Mouse (Mus musculus): Measurements from ENCODE around the gene Olfr92. TPM values are rescaled to one million over a fixed set of nuclear protein-coding genes. Genes with fewer than 3 reads are reported as not detected.

Gene Olfr92
- polyA plus RNA-seq, 1 experiment from 2014 or later: not detected

Other genes starting within 250 kb of the Olfr92 start
- gene Trim40, start 230.0 kb downstream of the Olfr92 start, polyA plus RNA-seq (2015; fragmentation: Nextera tagmentation; extraction: Ambion mirVana): not detected in 2 replicates
- gene Trim31, start 222.0 kb downstream of the Olfr92 start, polyA plus RNA-seq (2015; fragmentation: Nextera tagmentation; extraction: Ambion mirVana): 0.35 TPM in 1 of 2 replicates, not detected in the other
- 0.13 and 0.53 TPM in 2 replicates for gene Rnf39, start 177.2 kb downstream of the Olfr92 start, polyA plus RNA-seq (2015; fragmentation: Nextera tagmentation; extraction: Ambion mirVana)
- gene Ppp1r11, start 168.3 kb downstream of the Olfr92 start, polyA plus RNA-seq (2015; fragmentation: Nextera tagmentation; extraction: Ambion mirVana): 115 and 127 TPM in 2 replicates
- 93.2 and 95.6 TPM in 2 replicates for gene Znrd1, start 161.5 kb downstream of the Olfr92 start, polyA plus RNA-seq (2015; fragmentation: Nextera tagmentation; extraction: Ambion mirVana)
- gene Znrd1as, start 161.5 kb downstream of the Olfr92 start, polyA plus RNA-seq (2015; fragmentation: Nextera tagmentation; extraction: Ambion mirVana): 6.6 and 6.7 TPM in 2 replicates
- gene 2410137M14Rik, start 138.9 kb downstream of the Olfr92 start, polyA plus RNA-seq (2015; fragmentation: Nextera tagmentation; extraction: Ambion mirVana): not detected in 2 replicates
- gene H2-M5, start 130.6 kb downstream of the Olfr92 start, polyA plus RNA-seq (2015; fragmentation: Nextera tagmentation; extraction: Ambion mirVana): 0.44 TPM in 2 replicates
- gene Zfp57, start 118.9 kb downstream of the Olfr92 start, polyA plus RNA-seq (2015; fragmentation: Nextera tagmentation; extraction: Ambion mirVana): 61.1 and 69.4 TPM in 2 replicates
- 0.09 TPM in 1 of 2 replicates, not detected in the other for gene Mog, start 96.7 kb downstream of the Olfr92 start, polyA plus RNA-seq (2015; fragmentation: Nextera tagmentation; extraction: Ambion mirVana)
- gene Gabbr1, start 74.1 kb downstream of the Olfr92 start, polyA plus RNA-seq (2015; fragmentation: Nextera tagmentation; extraction: Ambion mirVana): 6.0 and 8.3 TPM in 2 replicates
- 0.05 TPM in 1 of 2 replicates, not detected in the other for gene Olfr90, start 31.6 kb downstream of the Olfr92 start, polyA plus RNA-seq (2015; fragmentation: Nextera tagmentation; extraction: Ambion mirVana)
- gene Olfr91, start 21.8 kb downstream of the Olfr92 start, polyA plus RNA-seq (2015; fragmentation: Nextera tagmentation; extraction: Ambion mirVana): not detected in 2 replicates
- not detected in 2 replicates for gene Olfr93, start 41.4 kb upstream of the Olfr92 start, polyA plus RNA-seq (2015; fragmentation: Nextera tagmentation; extraction: Ambion mirVana)
- gene Ubd, start 73.8 kb upstream of the Olfr92 start, polyA plus RNA-seq (2015; fragmentation: Nextera tagmentation; extraction: Ambion mirVana): not detected in 2 replicates
- gene Olfr94, start 80.9 kb upstream of the Olfr92 start, polyA plus RNA-seq (2015; fragmentation: Nextera tagmentation; extraction: Ambion mirVana): not detected in 2 replicates
- not detected in 2 replicates for gene Olfr95, start 93.0 kb upstream of the Olfr92 start, polyA plus RNA-seq (2015; fragmentation: Nextera tagmentation; extraction: Ambion mirVana)
- gene Olfr96, start 100.1 kb upstream of the Olfr92 start, polyA plus RNA-seq (2015; fragmentation: Nextera tagmentation; extraction: Ambion mirVana): not detected in 2 replicates
- gene Olfr97, start 117.2 kb upstream of the Olfr92 start, polyA plus RNA-seq (2015; fragmentation: Nextera tagmentation; extraction: Ambion mirVana): not detected in 2 replicates
- not detected in 2 replicates for gene Olfr98, start 143.7 kb upstream of the Olfr92 start, polyA plus RNA-seq (2015; fragmentation: Nextera tagmentation; extraction: Ambion mirVana)
- gene H2-M3, start 150.1 kb upstream of the Olfr92 start, polyA plus RNA-seq (2015; fragmentation: Nextera tagmentation; extraction: Ambion mirVana): 1.5 and 1.8 TPM in 2 replicates
- not detected in 2 replicates for gene Olfr99, start 163.4 kb upstream of the Olfr92 start, polyA plus RNA-seq (2015; fragmentation: Nextera tagmentation; extraction: Ambion mirVana)
- gene Olfr101, start 184.2 kb upstream of the Olfr92 start, polyA plus RNA-seq (2015; fragmentation: Nextera tagmentation; extraction: Ambion mirVana): not detected in 2 replicates
- gene Olfr102, start 197.0 kb upstream of the Olfr92 start, polyA plus RNA-seq (2015; fragmentation: Nextera tagmentation; extraction: Ambion mirVana): not detected in 2 replicates
- not detected in 2 replicates for gene Olfr103, start 219.6 kb upstream of the Olfr92 start, polyA plus RNA-seq (2015; fragmentation: Nextera tagmentation; extraction: Ambion mirVana)
- not detected in 2 replicates for gene Olfr104-ps, start 239.5 kb upstream of the Olfr92 start, polyA plus RNA-seq (2015; fragmentation: Nextera tagmentation; extraction: Ambion mirVana)